Mouse (Mus musculus): ENCODE measurements at regions not wholly inside any gene's neighbourhood (a gene's known extent, or its start where the extent isn't known, plus 50 kb on each side); places are given as distances from the start of the nearest gene placed in this dataset.
A peak's percentile ranks its signal among the peaks of the same experiment; 100 is the strongest.

DNA sequence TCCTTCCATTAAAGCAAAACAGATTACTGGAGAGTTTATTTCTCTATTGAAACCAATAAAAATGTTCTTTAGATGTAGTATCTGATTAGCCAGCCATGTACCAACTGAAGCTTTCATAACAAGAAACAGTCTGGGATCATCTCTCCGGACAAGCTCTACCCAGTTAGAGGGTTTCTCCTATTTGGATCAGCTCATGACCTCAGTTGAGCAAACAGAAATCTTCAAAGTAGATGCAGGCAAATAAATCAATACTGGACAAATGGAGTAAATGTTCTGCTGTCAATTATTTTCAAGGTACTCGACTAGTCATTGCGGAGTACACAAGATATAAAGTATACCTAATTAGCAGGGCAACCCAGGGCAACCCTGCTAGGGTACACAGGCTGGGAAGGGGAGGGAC is 67.4 kb downstream of the Avpr1a start:
- DNase-seq, result no peak

DNA sequence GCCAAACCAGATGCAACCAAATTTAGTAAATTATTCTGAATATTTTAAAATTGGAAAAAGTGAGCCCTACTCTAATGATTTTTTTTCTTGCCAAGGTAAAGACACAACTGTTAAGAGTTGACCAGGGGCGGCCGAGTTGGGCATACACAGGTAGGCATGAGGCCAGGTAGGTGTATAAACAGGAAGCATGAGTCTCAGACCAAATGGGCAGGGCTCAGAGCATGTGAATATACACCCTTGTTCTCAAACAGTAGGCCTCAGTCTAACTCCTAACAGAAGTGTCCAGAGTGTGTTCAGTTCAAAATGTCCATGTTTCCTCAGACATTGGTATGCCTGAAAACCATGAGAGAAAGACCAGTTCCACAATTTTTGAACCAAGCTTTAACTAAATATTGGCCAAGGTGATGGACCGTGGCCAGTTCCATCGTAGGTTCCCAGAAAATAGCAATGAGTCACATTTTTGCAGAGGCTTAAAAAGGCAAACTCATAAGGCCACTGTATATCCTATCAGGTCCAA is 71.0 kb downstream of the Avpr1a start:
- DNase-seq, result no peak

- DNase-seq, result peak; percentile 69
Measured at GRCm38 (mm10) chr10:122519981-122520380, 71.7 kb downstream of the Avpr1a start.

DNA sequence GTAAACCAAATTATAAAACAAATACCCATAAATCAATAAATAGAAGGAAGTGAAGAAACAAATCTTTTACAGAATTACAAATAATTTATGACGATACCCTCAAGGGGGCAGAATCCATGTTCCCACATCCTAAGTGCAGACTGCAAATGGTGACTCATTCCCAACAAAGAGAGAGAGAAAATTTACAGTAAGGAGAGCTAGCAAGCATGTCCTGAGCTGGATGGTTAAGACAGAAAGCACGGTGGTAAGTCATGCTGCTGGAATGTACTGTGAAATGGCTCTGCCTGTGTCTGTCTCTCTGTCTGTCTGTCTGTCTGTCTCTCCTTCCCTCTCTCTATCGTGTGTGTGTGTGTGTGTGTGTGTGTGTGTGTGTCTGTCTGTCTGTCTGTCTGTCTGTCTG is 74.3 kb downstream of the Avpr1a start:
- no peak for DNase-seq

GRCm38 (mm10) chr10:122525360-122525759 is 77.1 kb downstream of the Avpr1a start:
- DNase-seq, result no peak

DNA sequence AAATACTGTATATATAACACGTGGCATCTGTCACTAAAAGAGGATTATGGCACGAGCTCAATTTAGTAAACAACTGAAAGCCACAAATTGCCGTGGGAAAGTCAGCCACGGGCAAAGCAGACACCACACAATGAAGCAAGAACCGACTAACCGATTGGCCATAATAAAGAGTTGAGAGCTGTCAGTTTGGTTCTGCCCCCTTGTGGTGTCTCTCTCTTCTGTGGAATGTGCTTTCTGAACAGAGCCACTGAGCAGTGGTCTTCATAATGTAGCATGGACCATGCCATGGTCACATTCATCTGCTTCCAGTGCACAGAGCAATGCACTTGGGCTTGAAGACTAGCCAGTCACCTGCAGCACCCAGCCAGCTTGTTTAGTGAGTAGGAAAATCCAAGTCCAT is 77.5 kb downstream of the Avpr1a start:
- DNase-seq, result no peak

DNA sequence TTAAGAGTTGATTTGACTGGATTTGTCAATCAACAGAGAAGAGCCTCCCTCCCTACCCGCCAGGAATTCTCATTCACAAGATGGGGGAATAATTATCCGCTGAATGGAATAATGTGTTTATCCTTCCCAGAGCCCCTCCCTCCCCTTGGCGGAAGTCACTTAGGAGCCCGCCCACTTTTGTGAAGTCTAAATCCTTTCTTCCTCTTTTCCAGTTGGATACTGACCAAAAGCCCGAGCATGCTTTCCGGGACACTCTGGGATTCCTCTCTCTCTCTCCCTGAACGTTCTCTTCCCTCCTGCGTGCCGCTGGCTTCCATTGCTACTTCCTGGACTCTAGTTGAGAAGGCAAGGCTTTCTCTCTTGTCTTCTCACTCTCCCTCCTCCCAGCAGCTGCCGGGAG is 79.9 kb downstream of the Avpr1a start:
- peak; percentile 32 for DNase-seq

- no peak for DNase-seq
Measured at GRCm38 (mm10) chr10:122528973-122529703, 80.8 kb downstream of the Avpr1a start.

DNA sequence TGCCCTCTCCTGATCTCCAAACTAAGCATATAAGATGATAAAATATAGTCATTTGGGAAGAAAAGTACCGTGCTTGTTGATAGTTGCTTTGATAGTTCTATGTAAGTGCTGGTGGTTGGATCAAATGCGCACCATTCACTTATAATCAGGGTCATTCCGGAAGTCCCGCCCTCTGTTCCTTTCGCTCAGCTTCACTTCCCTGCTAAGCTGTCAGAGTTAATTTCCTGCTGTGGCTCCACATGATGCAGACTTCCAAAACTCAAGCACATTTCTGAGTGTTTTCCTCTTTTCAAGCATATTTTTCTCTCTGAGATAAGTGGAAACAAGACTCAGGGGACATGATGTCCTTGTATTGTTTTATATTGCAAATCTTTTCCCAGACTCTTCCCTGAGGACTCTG is 86.4 kb downstream of the Avpr1a start:
- DNase-seq, result no peak

- DNase-seq, result no peak
Measured at GRCm38 (mm10) chr10:122535137-122535536, 86.8 kb downstream of the Avpr1a start.

DNA sequence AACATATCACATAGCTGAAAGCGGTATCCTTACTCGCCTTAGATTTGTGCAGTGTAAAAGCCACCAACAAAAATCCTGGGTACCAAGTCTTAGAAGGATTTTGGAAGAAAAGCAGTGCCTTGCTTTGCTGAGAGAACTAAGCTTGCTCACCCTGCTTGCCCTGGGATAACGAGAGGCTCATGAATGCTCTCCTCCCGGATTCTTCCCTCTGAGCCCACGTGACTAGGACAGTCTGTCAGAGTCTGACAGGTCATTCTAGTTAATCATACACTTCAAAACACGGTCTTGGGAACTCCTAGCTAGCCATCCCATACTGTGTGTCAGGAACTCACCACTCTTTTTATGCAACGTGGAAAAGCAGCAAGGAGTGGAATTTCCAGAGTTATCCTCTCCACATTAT is 91.4 kb downstream of the Avpr1a start:
- DNase-seq, result no peak

- DNase-seq, result peak; percentile 36
Measured at GRCm38 (mm10) chr10:122542573-122542972, 94.3 kb downstream of the Avpr1a start.

DNA sequence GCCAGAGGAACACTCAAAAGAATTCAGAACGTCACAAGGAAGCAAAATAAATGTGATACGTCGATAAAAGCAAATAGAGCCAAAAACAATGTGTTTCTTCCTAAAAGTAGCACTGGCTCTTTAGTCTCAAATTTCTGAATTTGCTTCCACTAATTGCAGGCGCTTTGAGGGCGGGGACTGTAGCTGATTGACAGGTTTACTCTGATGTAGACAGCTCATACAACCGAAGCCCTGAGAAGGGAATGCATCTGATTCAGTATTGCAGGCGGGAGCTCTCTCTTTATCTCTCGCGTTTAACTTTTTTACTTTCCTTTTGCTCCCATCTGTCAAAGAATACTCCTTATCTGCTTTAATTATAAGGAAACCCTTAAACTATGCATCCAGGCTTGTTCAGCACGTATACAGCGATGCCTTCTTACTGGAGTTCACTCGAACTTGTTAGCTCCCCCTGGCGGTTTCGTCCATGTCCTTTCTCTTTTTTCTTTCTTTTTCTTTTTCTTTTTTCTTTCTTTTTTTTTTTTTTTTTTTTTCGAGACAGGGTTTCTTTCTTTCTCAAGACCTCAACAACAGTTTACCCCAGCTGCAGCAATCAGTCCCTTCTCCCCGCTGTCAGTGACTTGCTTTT is 95.9 kb downstream of the Avpr1a start:
- DNase-seq, result peak; percentile 54

DNA sequence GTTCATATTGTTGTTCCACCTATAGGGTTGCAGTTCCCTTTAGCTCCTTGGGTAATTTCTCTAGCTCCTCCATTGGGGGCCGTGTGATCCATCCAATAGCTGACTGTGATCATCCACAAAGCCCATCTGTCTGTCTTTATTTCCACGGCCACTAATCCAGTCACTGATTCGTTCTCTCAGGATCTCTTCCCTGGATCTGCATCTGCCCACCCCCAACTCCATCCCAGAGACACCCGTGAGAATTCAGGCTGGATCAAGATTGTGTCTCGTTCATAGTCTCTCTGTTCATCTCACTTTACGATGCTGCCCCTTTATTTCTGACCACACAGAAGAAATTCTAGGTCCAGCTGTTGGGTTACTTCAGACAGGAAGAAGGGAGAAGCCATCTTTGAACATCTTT is 96.7 kb downstream of the Avpr1a start:
- no peak for DNase-seq

- DNase-seq, result peak; percentile 57
Measured at GRCm38 (mm10) chr10:122551586-122551985, 103.3 kb downstream of the Avpr1a start.

DNA sequence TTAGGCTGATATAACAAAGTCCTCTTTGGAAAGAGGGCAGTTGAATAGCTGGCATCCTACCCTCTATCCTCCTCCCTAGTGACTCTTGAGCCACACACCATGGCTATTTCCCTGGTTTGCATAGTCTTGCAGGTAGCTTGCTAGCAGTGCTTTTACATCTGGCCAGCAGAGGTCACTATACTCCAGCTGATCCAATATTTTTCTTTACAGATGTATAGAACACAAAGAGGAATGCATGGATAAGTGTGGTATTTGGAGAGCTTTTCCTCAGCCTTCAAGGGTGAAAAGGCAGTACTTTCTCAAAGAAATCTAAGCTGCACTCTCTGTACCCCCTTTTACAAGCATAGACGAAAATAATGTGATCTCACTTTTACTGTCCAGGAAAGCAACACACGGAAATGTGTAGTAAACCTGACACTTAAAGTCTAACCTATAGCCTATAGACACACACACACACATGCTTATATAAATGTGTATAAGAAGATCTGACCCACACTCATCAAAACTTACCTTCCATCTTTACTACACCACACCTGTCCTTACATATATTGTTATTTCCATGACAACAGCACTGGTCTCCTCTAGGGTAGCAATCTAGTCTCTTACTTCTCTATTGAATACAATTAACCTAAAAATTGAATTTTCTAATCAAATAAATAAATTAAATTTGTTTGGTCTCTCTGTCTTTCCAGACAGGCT is 105.0 kb downstream of the Avpr1a start:
- DNase-seq, result peak; percentile 32

GRCm38 (mm10) chr10:122553851-122554250 is 105.6 kb downstream of the Avpr1a start:
- peak; percentile 66 for DNase-seq

- DNase-seq, result no peak
Measured at GRCm38 (mm10) chr10:122558660-122559059, 110.4 kb downstream of the Avpr1a start.

GRCm38 (mm10) chr10:122560001-122560695 is 111.8 kb downstream of the Avpr1a start:
- DNase-seq, result no peak

- DNase-seq, result no peak
Measured at GRCm38 (mm10) chr10:122561924-122562323, 113.6 kb downstream of the Avpr1a start.

DNA sequence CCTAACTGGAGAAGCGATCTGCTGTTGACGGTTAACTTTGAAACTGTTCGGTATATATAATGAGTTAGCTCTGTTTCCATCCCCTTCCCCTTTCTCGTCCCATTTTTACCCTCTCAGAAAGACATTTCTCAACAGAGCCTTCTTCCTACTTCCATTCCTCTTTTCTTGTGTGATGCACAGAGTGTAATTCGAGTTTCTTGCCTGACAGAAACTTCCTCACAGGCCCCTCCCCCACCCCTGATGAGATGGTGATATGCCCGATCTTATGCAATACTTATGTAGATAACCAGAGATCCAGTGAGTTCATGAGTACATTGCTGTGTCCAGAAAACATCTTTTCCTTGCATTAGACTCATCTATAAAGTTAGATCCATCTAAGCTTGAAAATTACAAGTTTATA is 114.2 kb downstream of the Avpr1a start:
- no peak for DNase-seq

DNA sequence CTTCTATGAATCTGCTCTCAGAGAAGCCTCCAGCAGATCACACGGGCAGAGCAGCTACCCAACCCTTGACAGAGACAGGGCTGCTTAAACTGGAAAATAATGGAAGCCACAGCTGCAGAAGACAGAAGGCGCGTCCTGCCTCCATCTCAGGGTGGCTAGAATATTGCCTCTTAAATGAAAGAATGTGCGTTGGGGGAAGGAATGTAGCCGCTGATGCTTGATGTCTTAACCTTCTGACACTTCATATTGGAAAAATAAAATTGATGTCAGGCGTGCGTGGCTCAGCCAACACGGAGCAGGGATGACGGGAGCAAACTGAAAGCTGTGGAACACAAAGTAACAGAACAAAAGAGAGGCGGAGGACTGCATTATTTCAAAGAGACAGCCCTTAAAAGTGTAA is 114.6 kb upstream of the Ppm1h start:
- DNase-seq, result no peak

DNA sequence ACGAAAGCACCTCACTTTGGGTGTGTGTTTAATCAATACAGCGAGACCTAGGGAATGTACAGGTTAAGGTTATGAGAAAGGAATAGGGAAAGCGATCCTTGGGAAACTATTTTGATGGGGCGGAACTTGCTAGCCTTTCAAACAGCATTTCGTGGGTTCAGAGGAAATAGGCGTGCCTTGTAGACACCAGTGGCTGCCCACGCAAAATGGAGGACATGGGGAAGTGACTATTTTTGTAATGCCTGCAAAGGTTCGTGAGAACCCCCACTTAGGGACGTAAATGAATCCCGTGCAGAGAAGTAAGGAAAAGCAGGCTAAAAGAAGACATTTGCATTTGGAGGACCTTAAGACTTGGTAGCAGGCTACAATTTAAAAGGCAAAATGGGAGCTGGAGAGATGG is 114.1 kb upstream of the Ppm1h start:
- DNase-seq, result no peak
